Mouse (Mus musculus) kidney, adult 2 months (tissue): ENCODE results near the gene Cyp46a1.

Experiments
- CTCF ChIP-seq: fragments of 200-500 bp; conservative IDR thresholded peaks from 2 replicates; pipeline ENCODE4 v1.5.1; 2011; ENCODE audit warnings: low read depth, mild to moderate bottlenecking, control low read depth, low read length, moderate library complexity, mixed read lengths; ENCODE audit not compliant: insufficient read depth, insufficient read length
- POLR2A ChIP-seq: fragments of 200-500 bp; IDR thresholded peaks from one replicate; pipeline ENCODE4 v1.6.1; 2011; ENCODE audit warnings: low read depth, low read length, control low read depth

DNA sequence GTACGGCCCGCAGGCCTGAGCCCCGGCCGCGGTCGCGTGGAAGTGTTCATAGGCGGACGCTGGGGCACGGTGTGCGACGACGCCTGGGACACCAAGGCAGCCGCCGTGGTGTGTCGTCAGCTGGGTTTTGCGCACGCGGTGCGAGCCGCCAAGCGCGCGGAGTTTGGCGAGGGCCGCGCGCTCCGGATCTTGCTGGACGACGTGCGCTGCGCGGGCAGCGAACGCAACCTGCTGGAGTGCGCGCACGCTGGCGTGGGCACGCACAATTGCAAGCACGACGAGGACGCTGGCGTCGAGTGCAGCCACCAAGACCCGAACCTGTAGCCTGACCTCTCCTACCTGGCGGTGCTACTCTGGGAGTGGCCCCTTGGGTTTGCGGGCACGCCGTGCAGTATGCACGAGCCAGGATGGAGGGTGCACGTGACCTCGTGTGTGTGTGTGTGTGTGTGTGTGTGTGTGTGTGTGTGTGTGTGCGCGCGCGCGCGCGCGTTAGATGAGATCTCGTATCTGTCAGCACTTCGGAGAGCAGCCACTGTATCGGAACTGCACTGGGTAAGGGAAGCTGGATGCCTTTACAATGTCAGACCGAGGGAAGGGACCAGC, 6.2 kb upstream of the Cyp46a1 start:
- TF ChIP-seq CTCF = no peak
- TF ChIP-seq POLR2A = no peak
